Mouse (Mus musculus) myocyte (in vitro differentiated cells): Measurements from ENCODE around the gene Slc13a4.

Experiments used
- CEBPB ChIP-seq: IDR thresholded peaks from 2 replicates; pipeline ENCODE4 v1.6.1; 2011; ENCODE audit warnings: mild to moderate bottlenecking, moderate library complexity; ENCODE audit not compliant: poor library complexity, insufficient read depth, severe bottlenecking
- MAX ChIP-seq: IDR thresholded peaks from one replicate; pipeline ENCODE4 v1.6.1; 2011; ENCODE audit warnings: low read depth, mild to moderate bottlenecking, control low read depth
- POLR2A ChIP-seq: IDR thresholded peaks from one replicate; pipeline ENCODE4 v1.6.1; 2011; ENCODE audit warnings: low read depth, mild to moderate bottlenecking, control low read depth, moderate library complexity; ENCODE audit not compliant: insufficient read length
- POLR2AphosphoS2 ChIP-seq: IDR thresholded peaks from one replicate; pipeline ENCODE4 v1.6.1; 2011; ENCODE audit warnings: low read depth, control low read depth; ENCODE audit not compliant: insufficient read length
- SRF ChIP-seq: IDR thresholded peaks from one replicate; pipeline ENCODE4 v1.6.1; 2011; ENCODE audit warnings: low read depth; ENCODE audit not compliant: control insufficient read depth, insufficient read length
- TCF12 ChIP-seq: IDR thresholded peaks from one replicate; pipeline ENCODE4 v1.6.1; 2011; ENCODE audit warnings: mild to moderate bottlenecking, control low read depth; ENCODE audit not compliant: poor library complexity, insufficient read depth, severe bottlenecking

GRCm38 (mm10) chr6:35294964-35295363 lies 13.0 kb downstream of the Slc13a4 start:
- TF ChIP-seq TCF12 (no peak), CEBPB (no peak), POLR2A (no peak), MAX (no peak), POLR2AphosphoS2 (no peak), SRF (no peak)
